Mouse (Mus musculus) granulocyte monocyte progenitor cell, adult 5-6 weeks (primary cell): ENCODE measurements at regions not wholly inside any gene's neighbourhood (a gene's known extent, or its start where the extent isn't known, plus 50 kb on each side); places are given as distances from the start of the nearest gene placed in this dataset.
A peak's percentile ranks its signal among the peaks of the same experiment; 100 is the strongest.

ENCODE experiments used
- ATAC-seq: replicated peaks from 2 replicates; pipeline ENCODE4 v1.8.0; 2016; ENCODE audit warnings: mild to moderate bottlenecking, moderate TSS enrichment, inconsistent platforms; ENCODE audit not compliant: poor library complexity, severe bottlenecking

DNA sequence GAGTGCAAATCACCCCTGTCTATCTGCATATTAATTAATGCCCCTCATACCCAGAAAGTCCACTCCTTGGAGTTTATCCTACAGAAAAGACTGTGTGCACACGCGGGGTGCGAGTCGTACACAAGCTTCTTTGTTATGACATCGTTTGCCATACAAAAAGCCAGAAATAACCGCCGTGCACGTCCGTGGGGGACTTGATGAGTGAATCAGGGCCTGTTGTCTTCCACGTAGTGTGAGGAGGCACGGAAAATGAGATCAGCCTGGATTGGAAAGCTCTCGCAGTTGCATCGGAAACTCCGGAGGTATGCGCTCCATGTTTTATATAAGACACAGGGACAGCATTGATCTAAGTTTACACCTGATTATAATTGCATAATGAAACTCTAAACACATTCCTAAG is 120.3 kb downstream of the Etnk1 start:
- ATAC-seq, result no peak

DNA sequence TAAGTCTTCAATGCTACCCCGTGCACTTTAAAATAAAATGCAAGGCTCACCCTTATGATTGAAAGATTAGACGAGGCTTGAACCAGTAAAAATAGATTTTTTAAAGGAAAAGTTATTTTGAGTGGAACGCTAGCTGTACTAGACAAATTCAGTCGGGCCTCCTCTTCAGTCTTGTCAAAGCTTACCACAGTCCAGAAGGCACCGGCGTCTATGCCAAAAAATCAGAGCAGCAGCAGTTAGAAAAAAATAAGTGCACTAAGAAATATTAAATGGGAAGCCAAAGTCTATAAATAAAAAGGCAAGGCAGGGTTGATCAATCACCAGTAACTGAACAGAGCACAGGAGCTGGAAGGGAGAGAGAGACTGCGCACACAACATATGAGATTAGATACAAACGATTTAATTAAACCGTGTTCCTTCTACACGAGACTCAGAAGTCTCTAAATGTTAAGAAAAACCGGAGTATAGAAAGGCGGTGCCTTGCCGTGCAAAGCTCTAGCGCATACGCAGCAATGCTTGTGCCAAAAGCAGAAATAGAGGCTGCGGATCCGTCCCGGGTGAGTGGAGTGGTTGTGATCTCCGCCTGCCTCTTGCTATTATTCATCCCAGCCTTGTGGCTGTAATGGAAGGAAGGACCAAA is 121.6 kb downstream of the Etnk1 start:
- ATAC-seq, result no peak

DNA sequence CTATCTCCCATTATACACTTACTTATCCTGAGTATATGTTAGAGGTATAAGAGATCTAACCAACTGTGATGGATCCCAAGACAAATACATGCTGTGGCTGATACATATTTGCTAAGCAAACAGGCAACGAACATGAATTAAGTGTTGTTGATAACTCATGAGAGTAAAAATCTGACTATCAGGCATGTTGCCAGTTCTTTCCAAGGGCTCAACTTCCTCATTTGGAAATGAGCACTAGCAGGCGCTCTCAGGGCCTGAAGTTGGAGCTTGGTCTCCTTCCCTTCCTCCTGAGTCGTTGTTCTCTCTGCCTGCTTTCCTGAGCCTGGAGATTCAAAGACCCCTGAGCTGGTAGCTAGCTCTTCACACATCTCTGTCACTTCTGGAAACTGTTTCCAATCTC is 126.6 kb downstream of the Etnk1 start:
- peak; percentile 67 for ATAC-seq

- no peak for ATAC-seq
These were observed 131.4 kb downstream of the Etnk1 start for GRCm38 (mm10) chr6:143298391-143298790.

GRCm38 (mm10) chr6:143301414-143301813 is 134.4 kb downstream of the Etnk1 start:
- ATAC-seq, result no peak

DNA sequence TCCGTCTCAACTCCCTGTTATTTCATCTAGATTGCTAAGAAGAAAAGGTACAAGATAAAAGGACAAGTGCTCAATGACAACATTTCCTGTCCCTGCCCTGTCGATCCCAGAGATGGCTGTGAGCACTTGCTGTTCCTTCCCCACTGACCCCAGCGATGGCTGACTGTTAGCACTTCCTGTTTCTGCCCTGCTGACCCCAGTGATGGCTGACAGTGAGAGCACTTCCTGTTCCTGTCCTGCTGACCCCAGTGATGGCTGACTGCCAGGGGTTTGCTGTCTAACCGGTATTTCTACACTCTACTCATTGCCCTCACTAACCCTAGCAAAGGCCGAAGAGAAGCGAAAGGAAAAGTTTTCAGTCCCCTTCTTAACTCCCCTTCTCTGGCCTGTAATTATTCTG is 140.3 kb downstream of the Etnk1 start:
- ATAC-seq, result peak; percentile 99

DNA sequence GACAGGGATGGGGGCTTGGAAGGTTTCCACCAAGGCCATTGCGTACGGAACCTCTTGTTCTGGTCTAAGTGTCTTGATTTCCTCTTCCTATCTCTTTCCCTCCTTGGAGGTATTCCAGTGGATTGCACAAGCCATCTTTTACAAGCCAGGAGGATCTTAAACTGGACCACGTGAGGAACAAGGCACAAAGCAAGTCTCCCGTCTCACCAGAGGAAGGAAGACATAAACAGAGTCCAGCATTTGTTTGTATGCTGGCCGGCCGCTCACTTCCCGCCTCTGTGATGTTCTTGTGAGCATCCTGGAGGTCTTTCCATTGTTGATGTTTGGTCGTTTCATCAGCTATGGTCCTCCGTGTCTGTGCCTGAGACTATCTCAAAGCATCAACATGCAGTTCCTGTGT is 148.8 kb downstream of the Etnk1 start:
- ATAC-seq, result no peak

DNA sequence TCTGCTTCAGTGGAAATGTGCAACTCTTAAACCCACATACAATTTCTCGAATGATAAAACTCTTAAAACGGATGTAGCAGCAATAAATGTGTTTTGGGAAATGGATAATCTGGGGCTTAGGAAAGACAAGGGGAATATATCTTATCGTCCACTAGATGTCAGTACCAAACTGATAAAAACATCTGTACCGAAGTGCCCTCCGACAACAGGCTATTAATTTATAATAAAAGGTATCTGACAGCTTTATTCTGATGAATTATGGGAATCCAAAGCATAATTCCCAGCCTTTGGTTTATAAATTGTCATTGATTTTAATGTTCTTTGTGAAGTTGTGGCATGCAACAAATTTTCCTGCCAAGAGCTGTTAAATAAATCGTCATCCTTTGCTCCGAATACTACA is 153.4 kb downstream of the Etnk1 start:
- ATAC-seq, result no peak; the same call in 1 of the 2 replicates

- ATAC-seq, result no peak
These were observed 157.6 kb downstream of the Etnk1 start for GRCm38 (mm10) chr6:143324636-143325035.

DNA sequence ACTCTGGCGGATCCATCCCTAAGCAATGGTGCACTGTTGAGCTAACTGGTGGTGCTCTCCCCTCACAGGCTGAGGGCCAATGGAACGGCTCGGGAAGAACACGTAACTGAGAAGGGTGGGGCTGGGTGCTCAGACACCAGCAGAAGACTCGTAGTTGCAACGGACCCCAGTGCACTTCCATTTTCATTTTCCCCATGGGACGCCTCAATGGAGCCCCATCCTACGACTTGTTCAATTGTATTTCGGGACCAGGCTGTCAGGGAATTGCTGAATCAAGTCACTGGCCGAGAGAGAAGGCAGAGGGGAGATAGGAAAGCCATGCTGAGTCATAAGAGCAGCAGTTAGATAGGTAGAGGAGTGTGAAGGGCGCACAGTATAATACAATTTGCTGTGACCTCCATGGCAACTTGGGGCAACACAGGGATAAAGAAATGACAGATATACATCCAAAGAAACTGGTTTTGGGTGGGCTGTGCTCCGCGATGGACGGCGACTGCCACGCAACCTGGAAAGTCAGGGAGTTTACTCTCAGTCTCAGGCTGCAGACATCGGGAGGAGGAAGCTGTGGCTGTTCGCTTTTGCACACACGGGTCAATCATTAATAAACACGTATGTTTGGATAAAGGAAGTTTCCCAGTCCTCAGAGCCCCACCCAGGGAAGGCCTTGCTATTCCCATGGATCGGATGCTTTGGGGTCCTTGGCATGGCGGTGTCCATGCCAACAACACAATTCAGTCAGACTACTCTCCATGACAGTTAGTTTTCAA is 160.1 kb downstream of the Etnk1 start:
- peak; percentile 85 for ATAC-seq

DNA sequence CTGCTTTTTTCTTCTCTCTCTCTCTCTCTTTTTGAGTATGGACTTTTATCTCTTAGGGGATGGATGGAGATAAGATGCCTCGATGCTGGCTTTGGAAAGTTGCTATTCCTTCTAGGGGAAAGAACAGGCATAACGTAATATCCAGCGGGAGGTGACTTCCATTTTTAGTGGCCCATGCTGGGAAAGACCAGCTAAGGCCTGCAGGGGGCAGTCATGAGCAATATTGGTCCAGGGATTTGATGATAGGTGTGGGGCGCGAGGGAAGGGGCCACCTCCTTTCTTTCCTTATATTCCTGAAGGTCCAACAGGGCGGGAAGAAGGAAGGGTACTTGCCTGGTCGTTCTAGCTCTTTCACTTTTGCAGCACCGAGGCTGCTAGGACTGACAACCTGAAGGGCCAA is 160.8 kb downstream of the Etnk1 start:
- ATAC-seq, result peak; percentile 10; the same call in 1 of the 2 replicates

DNA sequence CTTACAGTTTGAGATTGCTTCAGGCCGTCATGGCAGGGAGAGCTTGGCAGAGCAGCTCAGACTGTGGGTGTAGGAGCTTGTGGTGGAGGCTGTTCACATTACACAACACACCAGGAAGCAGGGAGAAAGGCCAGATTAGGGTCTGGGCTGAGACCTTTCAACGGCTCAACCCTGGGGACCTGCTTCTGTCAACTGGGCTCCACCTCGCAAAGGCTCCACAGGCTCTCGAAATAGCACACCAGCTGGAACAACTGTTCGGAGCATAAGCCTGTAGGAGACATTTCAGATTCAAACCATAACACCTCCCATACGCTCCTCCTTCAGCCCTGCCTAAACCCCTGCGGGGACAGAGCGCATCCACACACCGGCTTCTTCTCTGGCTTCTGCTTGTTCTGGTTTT is 161.2 kb downstream of the Etnk1 start:
- peak; percentile 71 for ATAC-seq

GRCm38 (mm10) chr6:143329096-143329495 is 162.1 kb downstream of the Etnk1 start:
- no peak for ATAC-seq

DNA sequence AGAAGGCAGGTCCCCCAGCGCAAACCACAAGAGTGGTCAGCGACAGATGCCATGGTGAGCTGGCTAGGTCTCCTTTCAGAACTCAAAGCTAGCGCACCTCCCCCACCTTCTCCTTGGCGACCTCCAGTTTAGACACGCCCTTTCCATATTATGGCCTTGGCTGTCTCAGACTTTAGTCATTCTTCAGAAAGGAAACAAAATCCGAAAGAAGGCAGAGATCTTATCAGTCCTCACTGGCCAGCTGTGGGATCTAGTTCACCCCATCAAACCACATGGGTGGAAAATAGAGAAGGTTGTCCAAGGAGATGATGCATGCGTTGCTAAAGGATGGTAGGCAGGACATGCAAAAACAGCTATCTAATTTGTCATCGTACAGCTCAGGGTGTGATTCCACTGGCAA is 166.5 kb downstream of the Etnk1 start:
- ATAC-seq, result no peak

DNA sequence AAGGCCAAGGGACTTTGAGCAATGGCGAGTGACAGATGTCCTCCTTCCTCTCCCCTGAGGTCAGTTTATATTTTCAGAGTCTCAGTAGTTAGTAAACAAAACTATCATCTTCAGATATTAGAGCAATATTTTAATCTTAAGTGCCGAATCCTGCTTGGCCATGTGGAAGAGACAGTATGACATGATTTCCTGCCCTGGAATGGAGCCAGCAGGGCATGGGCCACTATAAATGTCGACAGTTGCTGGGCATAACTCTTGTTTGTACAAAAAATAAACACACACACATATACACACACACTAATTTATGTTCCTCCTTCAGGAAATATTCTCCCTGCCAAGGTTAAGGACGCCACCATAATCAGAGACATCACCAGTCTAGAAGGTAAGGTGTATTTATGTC is 169.6 kb downstream of the Etnk1 start:
- ATAC-seq, result no peak

DNA sequence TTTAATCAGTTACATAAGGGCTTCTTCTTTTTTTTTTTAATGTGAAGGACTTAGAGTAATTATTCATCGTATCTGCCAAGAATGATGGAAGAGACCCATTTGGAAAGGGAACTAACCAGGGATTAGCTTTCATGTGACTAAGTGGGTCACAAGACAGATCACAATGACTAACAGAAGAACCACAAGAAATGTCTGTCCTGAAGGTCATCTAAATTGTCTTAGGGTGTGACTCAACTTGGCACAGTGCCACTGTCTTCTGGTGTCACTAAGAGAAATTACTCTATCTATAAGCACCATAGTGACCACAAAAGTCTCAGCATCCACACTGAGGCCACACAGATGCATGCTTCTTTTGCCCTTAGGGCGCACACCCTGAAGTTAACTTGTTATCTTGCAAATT is 182.0 kb downstream of the Etnk1 start:
- ATAC-seq, result peak; percentile 30; the same call in 1 of the 2 replicates

- no peak for ATAC-seq
These were observed 192.5 kb downstream of the Etnk1 start for GRCm38 (mm10) chr6:143359320-143360032.

- peak; percentile 97 for ATAC-seq
These were observed 194.2 kb downstream of the Etnk1 start for GRCm38 (mm10) chr6:143361149-143361725.

- ATAC-seq, result no peak
These were observed 194.9 kb downstream of the Etnk1 start for GRCm38 (mm10) chr6:143361963-143362362.

- peak; percentile 47 for ATAC-seq
These were observed 198.8 kb downstream of the Etnk1 start for GRCm38 (mm10) chr6:143365840-143366239.

GRCm38 (mm10) chr6:143367804-143368203 is 200.8 kb downstream of the Etnk1 start:
- ATAC-seq, result no peak
